Mouse (Mus musculus) E14TG2a.4 (cell line): Measurements from ENCODE around the gene Adam19.

Experiments used
- CTCF ChIP-seq: conservative IDR thresholded peaks from 2 replicates; pipeline ENCODE4 v1.5.1; 2014; ENCODE audit warnings: low read length
- NANOG ChIP-seq: IDR thresholded peaks from 2 replicates; pipeline ENCODE4 v1.6.1; 2014; ENCODE audit warnings: borderline replicate concordance, low read length, mixed read lengths

DNA sequence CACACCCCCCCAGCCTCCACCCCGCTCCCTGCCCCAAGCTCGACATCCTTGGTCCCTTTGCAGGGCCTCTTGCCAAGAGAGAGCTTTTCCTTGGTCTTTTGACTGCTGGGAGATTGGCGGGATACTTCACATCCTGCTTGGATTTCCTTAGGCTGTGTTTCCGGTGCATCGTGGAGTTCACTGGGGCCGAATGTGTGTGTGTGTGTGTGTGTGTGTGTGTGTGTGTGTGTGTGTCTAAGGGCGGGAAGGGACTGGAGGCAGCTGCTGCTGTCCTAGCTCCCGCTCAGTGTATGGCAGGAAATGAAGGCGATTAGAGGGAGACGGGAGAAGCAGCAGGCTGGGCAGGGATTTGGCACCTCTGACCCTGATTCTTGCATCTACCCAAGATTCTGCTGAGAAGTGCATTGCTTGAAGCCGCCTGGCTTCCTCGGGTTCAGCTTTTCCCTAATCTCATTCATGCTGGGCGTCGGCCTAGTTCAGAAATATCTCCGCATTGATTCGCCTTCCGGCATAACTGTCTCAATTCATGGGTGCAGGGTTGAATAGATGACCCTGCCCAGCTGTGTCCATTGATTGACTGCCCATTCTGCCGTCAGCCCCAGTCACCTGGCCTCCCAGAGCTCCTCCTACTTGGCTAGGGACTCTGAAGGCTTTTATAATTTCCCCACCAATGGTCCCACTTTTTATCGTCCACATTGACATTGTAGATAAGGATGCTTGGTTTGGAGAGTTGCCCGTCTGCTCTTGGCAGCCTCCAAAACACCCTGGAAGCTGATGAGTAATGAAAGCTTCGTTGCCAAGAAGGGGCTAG is 9.6 kb downstream of the Adam19 start:
- TF ChIP-seq CTCF (no peak), NANOG (no peak)
